Mouse (Mus musculus) C2C12 (cell line): ENCODE measurements at regions not wholly inside any gene's neighbourhood (a gene's known extent, or its start where the extent isn't known, plus 50 kb on each side); places are given as distances from the start of the nearest gene placed in this dataset.

Source experiments
- CTCF ChIP-seq: IDR thresholded peaks from one replicate; pipeline ENCODE4 v1.5.1; 2011; ENCODE audit not compliant: control insufficient read depth, insufficient read depth, insufficient read length
- MAX ChIP-seq: IDR thresholded peaks from one replicate; pipeline ENCODE4 v1.6.1; 2011; ENCODE audit warnings: mild to moderate bottlenecking, control low read depth
- USF1 ChIP-seq: IDR thresholded peaks from one replicate; pipeline ENCODE4 v1.6.1; 2011; ENCODE audit warnings: low read depth, mild to moderate bottlenecking, control low read depth, moderate library complexity

- TF ChIP-seq CTCF = no peak
- no peak for TF ChIP-seq MAX
- TF ChIP-seq USF1 = no peak
Measured at GRCm38 (mm10) chr7:69888251-69888650, 478.3 kb downstream of the Nr2f2 start.
